Mouse (Mus musculus): ENCODE measurements around the gene Cdc42ep4. TPM values are rescaled to one million over a fixed set of nuclear protein-coding genes. Genes with fewer than 3 reads are reported as not detected.
A peak's percentile ranks its signal among the peaks of the same experiment; 100 is the strongest.

The Cdc42ep4 gene
- total and polyA plus RNA-seq, 2 experiments from 2014 or later: 75.4 to 102 TPM

- Histone ChIP-seq H3K9me3 (ENCODE audit: low read length) (no peaks in the 10 kb centered on the region), H3K4me2 (ENCODE audit: low read depth) (no peak overlapping the region), H3K27ac (ENCODE audit: low read depth, low read length) (0 out of 2 replicates have a peak overlapping the region, but pooled peaks have one; percentile 35), H3K9ac (no peak overlapping the region), H3K27me3 (ENCODE audit: insufficient read depth, low read length) (no peaks in the 10 kb centered on the region), H3K36me3 (ENCODE audit: insufficient read depth) (no peaks in the 10 kb centered on the region), H3K4me1 (ENCODE audit: insufficient read depth) (0 out of 2 replicates have a peak, but pooled peaks cover 12% of the 10 kb centered on the region), H3K4me3 (ENCODE audit: low read depth, low read length) (no peak overlapping the region)
- 65% methylated on average over 10 of the region's 10 CpGs for WGBS
- ATAC-seq (no peak), DNase-seq (no peak)
- no peak for TF ChIP-seq CTCF (IDR thresholded peaks at IDR 0.05; ENCODE audit: low read depth)
Measured at GRCm38 (mm10) chr11:113766284-113766985, 14.8 kb upstream of the Cdc42ep4 start.

GRCm38 (mm10) chr11:113764132-113764849 lies 12.6 kb upstream of the Cdc42ep4 start:
- 93% methylated on average over 6 of the region's 6 CpGs for WGBS
- 0 out of 2 replicates have a peak, but pooled peaks cover 12% of the 10 kb centered on the region for H3K4me1 ChIP-seq (ENCODE audit: insufficient read depth)
- no peak for TF ChIP-seq CTCF (IDR thresholded peaks at IDR 0.05; ENCODE audit: low read depth)

GRCm38 (mm10) chr11:113763449-113763848 lies 11.8 kb upstream of the Cdc42ep4 start:
- H3K27ac ChIP-seq (ENCODE audit: low read depth, low read length): no peak overlapping the region
- H3K36me3 ChIP-seq (ENCODE audit: insufficient read depth): no peaks in the 10 kb centered on the region
- no peak for ATAC-seq
- H3K4me1 ChIP-seq (ENCODE audit: insufficient read depth): 0 out of 2 replicates have a peak, but pooled peaks cover 12% of the 10 kb centered on the region
- no peaks in the 10 kb centered on the region for H3K27me3 ChIP-seq (ENCODE audit: insufficient read depth, low read length)
- H3K9ac ChIP-seq: no peak overlapping the region
- no peak overlapping the region for H3K4me3 ChIP-seq (ENCODE audit: low read depth, low read length)
- DNase-seq: no peak
- TF ChIP-seq CTCF (IDR thresholded peaks at IDR 0.05; ENCODE audit: low read depth): no peak
- WGBS: 18% methylated on average over 5 of the region's 5 CpGs
- no peaks in the 10 kb centered on the region for H3K9me3 ChIP-seq (ENCODE audit: low read length)
- H3K4me2 ChIP-seq (ENCODE audit: low read depth): no peak overlapping the region

More at GRCm38 (mm10) chr11:113764132-113764849, 12.6 kb upstream of the Cdc42ep4 start:
- Histone ChIP-seq H3K36me3 (ENCODE audit: insufficient read depth) (no peaks in the 10 kb centered on the region), H3K27me3 (ENCODE audit: insufficient read depth, low read length) (no peaks in the 10 kb centered on the region), H3K4me3 (ENCODE audit: low read depth, low read length) (no peak overlapping the region), H3K9me3 (ENCODE audit: low read length) (no peaks in the 10 kb centered on the region), H3K4me2 (ENCODE audit: low read depth) (no peak overlapping the region), H3K9ac (no peak overlapping the region), H3K27ac (ENCODE audit: low read depth, low read length) (no peak overlapping the region)
- DNase-seq (no peak), ATAC-seq (no peak)

- no peak for TF ChIP-seq CTCF (IDR thresholded peaks at IDR 0.05; ENCODE audit: low read depth)
- Histone ChIP-seq H3K27ac (ENCODE audit: low read depth, low read length) (no peak overlapping the region), H3K4me3 (ENCODE audit: low read depth, low read length) (no peak overlapping the region), H3K4me2 (ENCODE audit: low read depth) (no peak overlapping the region), H3K9ac (no peak overlapping the region), H3K36me3 (ENCODE audit: insufficient read depth) (no peaks in the 10 kb centered on the region), H3K4me1 (ENCODE audit: insufficient read depth) (0 out of 2 replicates have a peak, but pooled peaks cover under 1% of the 10 kb centered on the region), H3K9me3 (ENCODE audit: low read length) (no peaks in the 10 kb centered on the region), H3K27me3 (ENCODE audit: insufficient read depth, low read length) (no peaks in the 10 kb centered on the region)
- WGBS: 88% methylated on average over 8 of the region's 8 CpGs
- ATAC-seq: no peak
- DNase-seq: no peak
Measured at GRCm38 (mm10) chr11:113762136-113762797, 10.6 kb upstream of the Cdc42ep4 start.

GRCm38 (mm10) chr11:113761646-113762045 lies 10.0 kb upstream of the Cdc42ep4 start:
- Histone ChIP-seq H3K4me1 (ENCODE audit: insufficient read depth) (no peaks in the 10 kb centered on the region), H3K4me2 (ENCODE audit: low read depth) (no peak overlapping the region), H3K9ac (no peak overlapping the region), H3K4me3 (ENCODE audit: low read depth, low read length) (no peak overlapping the region), H3K27ac (ENCODE audit: low read depth, low read length) (no peak overlapping the region), H3K9me3 (ENCODE audit: low read length) (no peaks in the 10 kb centered on the region), H3K27me3 (ENCODE audit: insufficient read depth, low read length) (no peaks in the 10 kb centered on the region), H3K36me3 (ENCODE audit: insufficient read depth) (no peaks in the 10 kb centered on the region)
- WGBS: 92% methylated on average over 7 of the region's 7 CpGs
- no peak for DNase-seq
- ATAC-seq: no peak
- no peak for TF ChIP-seq CTCF (IDR thresholded peaks at IDR 0.05; ENCODE audit: low read depth)

GRCm38 (mm10) chr11:113760476-113760875 lies 8.8 kb upstream of the Cdc42ep4 start:
- no peak overlapping the region for H3K4me3 ChIP-seq (ENCODE audit: low read depth, low read length)
- H3K27me3 ChIP-seq (ENCODE audit: insufficient read depth, low read length): no peaks in the 10 kb centered on the region
- H3K36me3 ChIP-seq (ENCODE audit: insufficient read depth): no peaks in the 10 kb centered on the region
- no peaks in the 10 kb centered on the region for H3K4me1 ChIP-seq (ENCODE audit: insufficient read depth)
- DNase-seq (no peak), ATAC-seq (no peak)
- WGBS: 74% methylated on average over 7 of the region's 7 CpGs
- TF ChIP-seq CTCF (IDR thresholded peaks at IDR 0.05; ENCODE audit: low read depth): no peak
- no peak overlapping the region for H3K4me2 ChIP-seq (ENCODE audit: low read depth)
- no peak overlapping the region for H3K27ac ChIP-seq (ENCODE audit: low read depth, low read length)
- H3K9ac ChIP-seq: no peak overlapping the region
- H3K9me3 ChIP-seq (ENCODE audit: low read length): no peaks in the 10 kb centered on the region

Data from forebrain, postnatal 0 days (tissue).